Mouse (Mus musculus) regulatory T cell (primary cell): ENCODE data around the gene Mrpl40.
"Not testable (repeated sequence)": the region's sequence is repeated elsewhere in the genome, so short reads cannot be mapped to it uniquely, and the experiment has no call there.

Experiments
- in situ Hi-C: fragments of 300-600 bp; cut with MboI, MseI; formaldehyde crosslinking; loops from one replicate; pipeline ENCODE4 v1.15.1; 2025; ENCODE audit warnings: high pct_unique_total_duplicates

Gene Mrpl40

GRCm38 (mm10) chr16:18876442-18877308 lies at the start of gene Mrpl40, which contains the start of gene Hira:
Gene Mrpl40, minus strand, starts transcription at chr16:18876862.
Gene Hira, plus strand, starts transcription at chr16:18877037.
- in situ Hi-C loops: no loop called here

- in situ Hi-C loops: no loop called here
These were observed 45.1 kb upstream of the Mrpl40 start for GRCm38 (mm10) chr16:18921771-18922170.

GRCm38 (mm10) chr16:18916064-18916463 lies 39.4 kb upstream of the Mrpl40 start:
- in situ Hi-C loops: no loop called here

GRCm38 (mm10) chr16:18905648-18906047 lies 29.0 kb upstream of the Mrpl40 start:
- in situ Hi-C loops: loop anchor here (10.0 kb wide), 1 partner anchor 1981 kb away; no protein-coding TSS in a partner anchor

- in situ Hi-C loops: no loop called here
These were observed 19.8 kb upstream of the Mrpl40 start for GRCm38 (mm10) chr16:18896429-18896828.

GRCm38 (mm10) chr16:18895249-18895648 lies 18.6 kb upstream of the Mrpl40 start:
- in situ Hi-C loops: no loop called here

- in situ Hi-C loops: no loop called here
These were observed 17.2 kb upstream of the Mrpl40 start for GRCm38 (mm10) chr16:18893840-18894372.

GRCm38 (mm10) chr16:18884044-18884443 lies 7.4 kb upstream of the Mrpl40 start:
- in situ Hi-C loops: no loop called here

- in situ Hi-C loops: no loop called here
These were observed 1.5 kb upstream of the Mrpl40 start for GRCm38 (mm10) chr16:18878091-18878720.

GRCm38 (mm10) chr16:18877386-18878090 lies 876 bp upstream of the Mrpl40 start:
- in situ Hi-C loops: no loop called here

- in situ Hi-C loops: no loop called here
These were observed 596 bp downstream of the Mrpl40 start for GRCm38 (mm10) chr16:18876091-18876441.

- in situ Hi-C loops: not testable (repeated sequence)
These were observed 6.2 kb downstream of the Mrpl40 start for GRCm38 (mm10) chr16:18870495-18870894.

GRCm38 (mm10) chr16:18860186-18860585 lies 16.5 kb downstream of the Mrpl40 start:
- in situ Hi-C loops: no loop called here

GRCm38 (mm10) chr16:18858551-18858950 lies 18.1 kb downstream of the Mrpl40 start:
- in situ Hi-C loops: loop anchor here (10.0 kb wide), 1 partner anchor 164 kb away; no protein-coding TSS in a partner anchor

GRCm38 (mm10) chr16:18849521-18850190 lies 27.0 kb downstream of the Mrpl40 start:
- in situ Hi-C loops: loop anchor here (10.0 kb wide), 1 partner anchor 155 kb away; no protein-coding TSS in a partner anchor

- in situ Hi-C loops: no loop called here
These were observed 30.3 kb downstream of the Mrpl40 start for GRCm38 (mm10) chr16:18846301-18846820.

GRCm38 (mm10) chr16:18838346-18838745 lies 38.3 kb downstream of the Mrpl40 start:
- in situ Hi-C loops: no loop called here

GRCm38 (mm10) chr16:18836468-18837208 lies 40.0 kb downstream of the Mrpl40 start, which contains the start of the genes 2510002D24Rik and Gm28539:
Gene 2510002D24Rik, plus strand, starts transcription at chr16:18836578.
Gene Gm28539, plus strand, starts transcription at chr16:18836584.
- in situ Hi-C loops: no loop called here

GRCm38 (mm10) chr16:18836073-18836467 lies 40.6 kb downstream of the Mrpl40 start:
- in situ Hi-C loops: no loop called here

- in situ Hi-C loops: no loop called here
These were observed 43.2 kb downstream of the Mrpl40 start for GRCm38 (mm10) chr16:18833486-18833885.
